Mouse (Mus musculus) lung, postnatal 0 days (tissue): ENCODE data around the gene Smyd5.

Source experiments
- CTCF ChIP-seq: IDR thresholded peaks from 2 replicates; pipeline ENCODE4 v1.5.1; 2016; ENCODE audit warnings: antibody characterized with exemption, mild to moderate bottlenecking
- EP300 ChIP-seq: IDR thresholded peaks from 2 replicates; pipeline ENCODE4 v1.6.1; 2016; ENCODE audit warnings: antibody characterized with exemption, mild to moderate bottlenecking, control low read depth

DNA sequence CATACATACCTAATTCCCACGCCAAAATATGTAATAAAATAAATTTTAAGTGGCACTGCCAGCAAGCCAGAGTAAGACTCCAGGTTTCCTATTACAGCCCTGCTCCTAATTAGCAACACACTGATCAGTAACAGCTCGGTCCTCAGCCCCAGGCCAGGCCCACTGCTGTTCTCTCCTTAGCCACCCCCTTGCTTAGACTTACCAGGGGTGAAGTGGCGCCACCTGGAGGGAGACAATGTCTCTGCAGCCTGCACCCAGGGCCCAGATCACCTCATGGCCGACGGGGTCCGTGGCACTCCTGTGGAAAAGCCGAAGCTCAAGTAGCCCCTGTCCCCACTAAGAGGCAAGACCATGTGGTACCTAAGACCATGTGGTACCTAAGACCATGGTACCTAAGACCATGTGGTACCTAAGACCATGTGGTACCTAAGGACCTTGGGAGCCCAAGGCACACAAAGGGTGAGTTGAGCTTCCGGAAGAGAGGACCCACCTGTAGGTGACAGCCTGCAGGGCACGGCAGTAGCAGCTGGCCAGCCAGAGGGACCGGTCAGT lies 45.7 kb downstream of the Smyd5 start:
- TF ChIP-seq EP300 (no peak), CTCF (peak; percentile 64)
